Mouse (Mus musculus) Patski (cell line): Measurements from ENCODE around the gene Olfr385. TPM values are rescaled to one million over a fixed set of nuclear protein-coding genes. Genes with fewer than 3 reads are reported as not detected.
"Not testable (repeated sequence)": the region's sequence is repeated elsewhere in the genome, so short reads cannot be mapped to it uniquely, and the experiment has no call there.

Source experiments
- ATAC-seq: fragments of 100-300 bp; one replicate; pipeline ENCODE4 v1.8.0; 2021
- CTCF ChIA-PET: fragments of 350-600 bp; sonication (Branson Sonifier 250); formaldehyde crosslinking; loops from one replicate; lab custom pipeline; 2022; ENCODE audit warnings: inconsistent platforms; lab: Charles Lee
- POLR2A ChIA-PET: fragments of 350-600 bp; sonication (Branson Sonifier 250); formaldehyde crosslinking; loops from one replicate; lab custom pipeline; 2022; ENCODE audit warnings: antibody characterized with exemption, inconsistent platforms; lab: Charles Lee
- DNase-seq: peaks from one replicate; pipeline ENCODE4 v3.0.0-alpha.2; 2011; ENCODE audit warnings: low read depth, low spot score
- H3K27me3 ChIP-seq: fragments of 371-371 bp; one replicate; pipeline ENCODE4 v1.5.1; 2021
- CTCF ChIP-seq: fragments of 100-300 bp; IDR thresholded peaks from one replicate; pipeline ENCODE4 v1.5.1; 2021
- in situ Hi-C: fragments of 300-500 bp; cut with MboI; formaldehyde crosslinking; loops from 3 replicates; pipeline ENCODE4 v1.11.1; 2018; ENCODE audit warnings: low pct_unique_long_range_greater_than_20kb, mixed read lengths
- polyA plus RNA-seq: library from polyadenylated mRNA; unstranded; gene quantifications from one replicate; pipeline ENCODE4 v1.2.3, GENCODE M21; 2021

Gene Olfr385
- not detected for polyA plus RNA-seq

DNA sequence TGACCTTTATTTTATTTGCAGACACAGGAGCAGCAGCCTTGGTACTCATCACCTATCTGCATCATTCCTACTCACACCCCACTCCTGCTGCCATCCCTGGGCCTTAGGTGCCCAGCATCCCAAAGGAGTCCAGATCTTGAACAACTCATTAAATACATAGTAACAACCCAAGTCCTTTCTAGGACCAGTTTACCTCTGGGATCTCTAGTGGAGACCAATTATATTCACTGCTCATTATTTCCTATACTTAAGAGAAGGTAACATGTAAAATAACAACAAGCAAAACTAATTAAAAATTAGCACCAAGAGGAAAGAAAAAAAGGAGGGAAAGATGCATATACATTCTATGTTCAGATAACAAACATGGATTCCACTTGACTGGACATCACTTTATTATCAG lies at the start of gene Olfr385:
Gene Olfr385 (minus strand): TSS at position 101 of the 400 bp plus-strand sequence.
- in situ Hi-C loops: no loop called here
- no peak for TF ChIP-seq CTCF
- ATAC-seq (no peak), DNase-seq (no peak)
- CTCF ChIA-PET: no interaction called here
- H3K27me3 ChIP-seq: no peaks in the 10 kb centered on the region
- POLR2A ChIA-PET: no interaction called here

DNA sequence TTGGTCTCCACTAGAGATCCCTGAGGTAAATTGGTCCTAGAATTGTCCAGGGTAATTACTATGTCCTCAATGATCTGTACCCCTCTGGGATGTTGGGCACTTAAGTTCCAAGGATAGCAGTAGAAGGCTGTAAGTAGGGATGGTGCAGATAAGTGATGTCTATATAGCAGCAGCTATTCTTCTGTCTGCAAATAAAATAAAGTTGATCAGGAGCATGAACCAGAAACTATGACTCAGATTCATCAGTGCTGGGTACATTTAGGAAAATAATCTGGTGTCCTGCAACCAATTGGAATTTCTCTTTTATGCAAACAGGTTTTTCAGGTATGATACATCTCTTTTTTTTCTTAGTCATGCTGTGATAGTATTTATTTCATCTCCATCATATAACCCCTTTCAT lies 5.5 kb upstream of the Olfr385 start, which contains the start of gene Olfr384:
Gene Olfr384 (plus strand): TSS at position 301 of the 400 bp plus-strand sequence.
- ATAC-seq: no peak
- DNase-seq: no peak
- ChIA-PET POLR2A (no interaction called here), CTCF (no interaction called here)
- no peaks in the 10 kb centered on the region for H3K27me3 ChIP-seq
- in situ Hi-C loops: no loop called here
- TF ChIP-seq CTCF: no peak

DNA sequence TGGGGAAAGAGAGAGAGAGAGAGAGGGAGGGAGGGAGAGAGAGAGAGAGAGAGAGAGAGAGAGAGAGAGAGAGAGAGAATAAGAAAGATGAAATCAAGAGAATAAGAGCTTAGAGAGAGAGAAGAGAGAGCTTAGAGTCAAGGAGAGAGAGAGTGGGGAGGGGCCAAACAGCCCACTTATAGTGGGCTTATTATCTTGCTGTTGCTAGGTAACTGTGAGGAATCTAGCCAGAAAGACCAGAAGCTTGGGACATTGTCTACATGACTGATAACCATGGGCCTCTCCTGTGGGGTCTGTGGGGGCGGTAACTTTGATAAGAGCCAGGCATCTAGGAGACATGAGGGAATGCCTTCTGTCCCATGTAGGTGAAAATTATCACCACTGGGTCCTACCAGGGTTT lies 9.6 kb downstream of the Olfr385 start:
- in situ Hi-C loops: loop anchor here (5.0 kb wide), 1 partner anchor 46 kb away; no protein-coding TSS in a partner anchor
- ATAC-seq, CTCF ChIA-PET, DNase-seq, H3K27me3 ChIP-seq, POLR2A ChIA-PET: not testable (repeated sequence)

DNA sequence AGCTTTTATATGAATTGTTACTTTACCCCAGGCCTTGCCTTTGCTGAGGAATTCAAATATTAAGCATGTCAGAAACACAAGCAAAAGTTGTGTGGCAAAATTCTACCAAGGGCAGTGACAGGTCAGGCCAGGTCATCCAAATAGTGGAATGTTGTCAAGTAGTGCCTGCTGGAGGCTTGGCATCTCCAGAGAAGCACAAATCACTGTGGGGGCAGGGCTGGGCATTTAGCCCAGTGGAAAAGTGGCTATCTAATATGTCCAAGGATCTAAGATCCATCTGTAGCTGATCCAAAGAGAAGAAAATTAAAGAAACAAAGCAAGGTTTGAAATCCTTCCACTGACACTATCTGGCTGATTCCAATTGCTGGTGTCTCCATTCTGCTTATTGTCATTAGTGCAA lies 12.9 kb downstream of the Olfr385 start:
- ATAC-seq: no peak
- in situ Hi-C loops: loop anchor here (5.0 kb wide), 1 partner anchor 43 kb away; no protein-coding TSS in a partner anchor
- no peak for DNase-seq
- ChIA-PET POLR2A (no interaction called here), CTCF (no interaction called here)
- no peak for TF ChIP-seq CTCF
- no peaks in the 10 kb centered on the region for H3K27me3 ChIP-seq

Other genes starting within 250 kb of the Olfr385 start
- not detected for gene Olfr20, start 242.2 kb downstream of the Olfr385 start, polyA plus RNA-seq
- not detected for gene Olfr376, start 221.8 kb downstream of the Olfr385 start, polyA plus RNA-seq
- gene Olfr1, start 193.4 kb downstream of the Olfr385 start, polyA plus RNA-seq: not detected
- gene Olfr378, start 164.5 kb downstream of the Olfr385 start, polyA plus RNA-seq: not detected
- not detected for gene Olfr380, start 135.5 kb downstream of the Olfr385 start, polyA plus RNA-seq
- not detected for gene Olfr381, start 101.4 kb downstream of the Olfr385 start, polyA plus RNA-seq
- not detected for gene Olfr382, start 75.8 kb downstream of the Olfr385 start, polyA plus RNA-seq
- not detected for gene Olfr384, start 5.6 kb upstream of the Olfr385 start, polyA plus RNA-seq
- not detected for gene Zfp735, start 95.8 kb upstream of the Olfr385 start, polyA plus RNA-seq
- gene Olfr389, start 187.7 kb upstream of the Olfr385 start, polyA plus RNA-seq: not detected
- gene Olfr390, start 190.0 kb upstream of the Olfr385 start, polyA plus RNA-seq: not detected
- gene Olfr391-ps, start 210.0 kb upstream of the Olfr385 start, polyA plus RNA-seq: not detected
- gene Olfr392, start 224.0 kb upstream of the Olfr385 start, polyA plus RNA-seq: not detected